Mouse (Mus musculus): ENCODE data around the gene Rapsn. TPM values are rescaled to one million over a fixed set of nuclear protein-coding genes. Genes with fewer than 3 reads are reported as not detected.
A peak's percentile ranks its signal among the peaks of the same experiment; 100 is the strongest.

Gene Rapsn
- polyA plus RNA-seq, 1 experiment from 2014 or later = 0.91 TPM

GRCm38 (mm10) chr2:91083366-91083940 lies 48.0 kb downstream of the Rapsn start:
- H3K27ac ChIP-seq = peak overlapping the region; percentile 17; the same call in 1 of the 2 replicates
- no peaks in the 10 kb centered on the region for H3K36me3 ChIP-seq
- H3K4me1 ChIP-seq = peaks cover 6% of the 10 kb centered on the region
- no peak overlapping the region for H3K9ac ChIP-seq
- H3K9me3 ChIP-seq = no peaks in the 10 kb centered on the region
- H3K4me3 ChIP-seq = no peak overlapping the region
- WGBS = 47% methylated on average over 1 of the region's 1 CpGs
- no peak overlapping the region for H3K4me2 ChIP-seq
- ATAC-seq (ENCODE audit: borderline replicate concordance, extremely low read depth, low FRiP score, low TSS enrichment) = no peak
- H3K27me3 ChIP-seq = no peaks in the 10 kb centered on the region

GRCm38 (mm10) chr2:91084179-91084820 lies 48.9 kb downstream of the Rapsn start:
- H3K36me3 ChIP-seq = no peaks in the 10 kb centered on the region
- H3K4me1 ChIP-seq = peaks cover under 1% of the 10 kb centered on the region; the same call in 1 of the 2 replicates
- H3K9me3 ChIP-seq = no peaks in the 10 kb centered on the region
- no peaks in the 10 kb centered on the region for H3K27me3 ChIP-seq
- no peak overlapping the region for H3K4me3 ChIP-seq
- H3K9ac ChIP-seq = no peak overlapping the region
- H3K4me2 ChIP-seq = no peak overlapping the region
- WGBS = 74% methylated on average over 15 of the region's 15 CpGs
- ATAC-seq (ENCODE audit: borderline replicate concordance, extremely low read depth, low FRiP score, low TSS enrichment) = no peak
- H3K27ac ChIP-seq = no peak overlapping the region

GRCm38 (mm10) chr2:91085494-91086391 lies 50.3 kb downstream of the Rapsn start:
- Histone ChIP-seq H3K27me3 (no peaks in the 10 kb centered on the region), H3K4me1 (no peaks in the 10 kb centered on the region), H3K36me3 (no peaks in the 10 kb centered on the region), H3K27ac (no peak overlapping the region), H3K4me2 (no peak overlapping the region), H3K4me3 (no peak overlapping the region), H3K9me3 (no peaks in the 10 kb centered on the region), H3K9ac (no peak overlapping the region)
- ATAC-seq (ENCODE audit: borderline replicate concordance, extremely low read depth, low FRiP score, low TSS enrichment) = no peak
- WGBS = 78% methylated on average over 14 of the region's 14 CpGs

GRCm38 (mm10) chr2:91086392-91087237 lies 51.2 kb downstream of the Rapsn start:
- no peaks in the 10 kb centered on the region for H3K4me1 ChIP-seq
- no peak for ATAC-seq (ENCODE audit: borderline replicate concordance, extremely low read depth, low FRiP score, low TSS enrichment)
- no peaks in the 10 kb centered on the region for H3K36me3 ChIP-seq
- WGBS = 73% methylated on average over 9 of the region's 9 CpGs
- no peaks in the 10 kb centered on the region for H3K27me3 ChIP-seq
- no peak overlapping the region for H3K4me3 ChIP-seq
- H3K9ac ChIP-seq = no peak overlapping the region
- H3K4me2 ChIP-seq = no peak overlapping the region
- no peak overlapping the region for H3K27ac ChIP-seq
- H3K9me3 ChIP-seq = no peaks in the 10 kb centered on the region

- Histone ChIP-seq H3K4me2 (no peak overlapping the region), H3K27me3 (no peaks in the 10 kb centered on the region), H3K36me3 (no peaks in the 10 kb centered on the region), H3K4me1 (no peaks in the 10 kb centered on the region), H3K4me3 (no peak overlapping the region), H3K9ac (no peak overlapping the region), H3K27ac (no peak overlapping the region), H3K9me3 (no peaks in the 10 kb centered on the region)
- no peak for ATAC-seq (ENCODE audit: borderline replicate concordance, extremely low read depth, low FRiP score, low TSS enrichment)
- 72% methylated on average over 9 of the region's 9 CpGs for WGBS
These were observed 52.0 kb downstream of the Rapsn start for GRCm38 (mm10) chr2:91087453-91087852.

GRCm38 (mm10) chr2:91088987-91089386 lies 53.6 kb downstream of the Rapsn start:
- no peak overlapping the region for H3K4me2 ChIP-seq

GRCm38 (mm10) chr2:91090208-91090607 lies 54.8 kb downstream of the Rapsn start:
- H3K4me2 ChIP-seq = no peak overlapping the region
- WGBS = 69% methylated on average over 6 of the region's 6 CpGs
- H3K9me3 ChIP-seq = no peaks in the 10 kb centered on the region
- no peak overlapping the region for H3K27ac ChIP-seq
- no peaks in the 10 kb centered on the region for H3K4me1 ChIP-seq
- H3K4me3 ChIP-seq = no peak overlapping the region
- no peak overlapping the region for H3K9ac ChIP-seq
- no peak for ATAC-seq (ENCODE audit: borderline replicate concordance, extremely low read depth, low FRiP score, low TSS enrichment)
- no peaks in the 10 kb centered on the region for H3K27me3 ChIP-seq
- no peaks in the 10 kb centered on the region for H3K36me3 ChIP-seq

More at GRCm38 (mm10) chr2:91088987-91089386, 53.6 kb downstream of the Rapsn start:
- WGBS = 72% methylated on average over 9 of the region's 9 CpGs
- no peak overlapping the region for H3K27ac ChIP-seq
- H3K4me1 ChIP-seq = no peaks in the 10 kb centered on the region
- H3K27me3 ChIP-seq = no peaks in the 10 kb centered on the region
- H3K9ac ChIP-seq = no peak overlapping the region
- H3K4me3 ChIP-seq = no peak overlapping the region
- no peaks in the 10 kb centered on the region for H3K9me3 ChIP-seq
- no peak for ATAC-seq (ENCODE audit: borderline replicate concordance, extremely low read depth, low FRiP score, low TSS enrichment)
- H3K36me3 ChIP-seq = no peaks in the 10 kb centered on the region

GRCm38 (mm10) chr2:91090827-91091226 lies 55.4 kb downstream of the Rapsn start:
- Histone ChIP-seq H3K9ac (no peak overlapping the region), H3K27me3 (no peaks in the 10 kb centered on the region), H3K9me3 (no peaks in the 10 kb centered on the region), H3K4me3 (no peak overlapping the region), H3K27ac (no peak overlapping the region), H3K4me2 (no peak overlapping the region), H3K4me1 (no peaks in the 10 kb centered on the region), H3K36me3 (no peaks in the 10 kb centered on the region)
- no peak for ATAC-seq (ENCODE audit: borderline replicate concordance, extremely low read depth, low FRiP score, low TSS enrichment)
- 59% methylated on average over 6 of the region's 6 CpGs for WGBS

Other genes with a start within 250 kb of the Rapsn start
- 208 and 209 TPM in 2 replicates for gene Mtch2, start 188.5 kb upstream of the Rapsn start, polyA plus RNA-seq (2015; fragmentation: Nextera tagmentation; extraction: Ambion mirVana)
- 4.0 TPM in 2 replicates for gene C1qtnf4, start 149.8 kb upstream of the Rapsn start, polyA plus RNA-seq (2015; fragmentation: Nextera tagmentation; extraction: Ambion mirVana)
- 36.8 and 37.8 TPM in 2 replicates for gene Kbtbd4, start 130.9 kb upstream of the Rapsn start, polyA plus RNA-seq (2015; fragmentation: Nextera tagmentation; extraction: Ambion mirVana)
- 199 and 207 TPM in 2 replicates for gene Ndufs3, start 130.8 kb upstream of the Rapsn start, polyA plus RNA-seq (2015; fragmentation: Nextera tagmentation; extraction: Ambion mirVana)
- gene Celf1, start 95.2 kb upstream of the Rapsn start, polyA plus RNA-seq (2015; fragmentation: Nextera tagmentation; extraction: Ambion mirVana) = 80.7 and 81.8 TPM in 2 replicates
- gene Psmc3, start 18.4 kb downstream of the Rapsn start, polyA plus RNA-seq (2015; fragmentation: Nextera tagmentation; extraction: Ambion mirVana) = 254 and 278 TPM in 2 replicates
- 34.6 and 40.2 TPM in 2 replicates for gene Slc39a13, start 34.8 kb downstream of the Rapsn start, polyA plus RNA-seq (2015; fragmentation: Nextera tagmentation; extraction: Ambion mirVana)
- 6.9 and 8.7 TPM in 2 replicates for gene Spi1, start 46.8 kb downstream of the Rapsn start, polyA plus RNA-seq (2015; fragmentation: Nextera tagmentation; extraction: Ambion mirVana)
- 18.8 and 22.3 TPM in 2 replicates for gene Mybpc3, start 82.5 kb downstream of the Rapsn start, polyA plus RNA-seq (2015; fragmentation: Nextera tagmentation; extraction: Ambion mirVana)
- gene Madd, start 148.2 kb downstream of the Rapsn start, polyA plus RNA-seq (2015; fragmentation: Nextera tagmentation; extraction: Ambion mirVana) = 9.4 and 10.9 TPM in 2 replicates
- 20.9 and 22.8 TPM in 2 replicates for gene Nr1h3, start 167.2 kb downstream of the Rapsn start, polyA plus RNA-seq (2015; fragmentation: Nextera tagmentation; extraction: Ambion mirVana)
- 27.6 and 30.6 TPM in 2 replicates for gene Acp2, start 167.3 kb downstream of the Rapsn start, polyA plus RNA-seq (2015; fragmentation: Nextera tagmentation; extraction: Ambion mirVana)
- gene Ddb2, start 201.4 kb downstream of the Rapsn start, polyA plus RNA-seq (2015; fragmentation: Nextera tagmentation; extraction: Ambion mirVana) = 19.7 and 20.4 TPM in 2 replicates
- 51.7 and 54.2 TPM in 2 replicates for gene Pacsin3, start 220.3 kb downstream of the Rapsn start, polyA plus RNA-seq (2015; fragmentation: Nextera tagmentation; extraction: Ambion mirVana)
- 89.5 and 93.0 TPM in 2 replicates for gene Arfgap2, start 229.4 kb downstream of the Rapsn start, polyA plus RNA-seq (2015; fragmentation: Nextera tagmentation; extraction: Ambion mirVana)